Mouse (Mus musculus) CD4-positive naive resting alpha-beta T cell, adult 57 days (primary cell): Measurements from ENCODE around the gene Net1. TPM values are rescaled to one million over a fixed set of nuclear protein-coding genes. Genes with fewer than 3 reads are reported as not detected.

Experiments
- total RNA-seq: library from RNA; stranded (reverse); gene quantifications from one replicate; pipeline ENCODE4 v1.2.4, GENCODE M21; 2023

Gene Net1
- 31.0 TPM for total RNA-seq

GRCm38 (mm10) chr13:3917571-3918311 is at the start of gene Net1, which contains the start of gene Tubal3:
Gene Net1, minus strand, starts transcription at chr13:3918220.
Gene Tubal3, plus strand, starts transcription at chr13:3918274.

GRCm38 (mm10) chr13:3945249-3945648 is 27.2 kb upstream of the Net1 start, which contains the start of gene Ucn3:
Gene Ucn3, minus strand, starts transcription at chr13:3945349.

GRCm38 (mm10) chr13:3853648-3854333 is 64.2 kb downstream of the Net1 start, which contains the start of gene Calm5:
Gene Calm5, plus strand, starts transcription at chr13:3854173.

GRCm38 (mm10) chr13:3837312-3837807 is 80.7 kb downstream of the Net1 start, which contains the start of gene Calm4:
Gene Calm4, plus strand, starts transcription at chr13:3837757.

Other genes with a start within 250 kb of the Net1 start
- gene Calml3, start 113.9 kb downstream of the Net1 start, total RNA-seq = not detected
- gene Calm4, start 80.5 kb downstream of the Net1 start, total RNA-seq = not detected
- not detected for gene Calm5, start 64.0 kb downstream of the Net1 start, total RNA-seq
- gene Tubal3, start 54 bp upstream of the Net1 start, total RNA-seq = not detected
- gene Ucn3, start 27.1 kb upstream of the Net1 start, total RNA-seq = not detected
- gene Akr1c14, start 130.8 kb upstream of the Net1 start, total RNA-seq = not detected
- 0.53 TPM for gene Akr1c18, start 232.4 kb upstream of the Net1 start, total RNA-seq